In the genomic region with DNA sequence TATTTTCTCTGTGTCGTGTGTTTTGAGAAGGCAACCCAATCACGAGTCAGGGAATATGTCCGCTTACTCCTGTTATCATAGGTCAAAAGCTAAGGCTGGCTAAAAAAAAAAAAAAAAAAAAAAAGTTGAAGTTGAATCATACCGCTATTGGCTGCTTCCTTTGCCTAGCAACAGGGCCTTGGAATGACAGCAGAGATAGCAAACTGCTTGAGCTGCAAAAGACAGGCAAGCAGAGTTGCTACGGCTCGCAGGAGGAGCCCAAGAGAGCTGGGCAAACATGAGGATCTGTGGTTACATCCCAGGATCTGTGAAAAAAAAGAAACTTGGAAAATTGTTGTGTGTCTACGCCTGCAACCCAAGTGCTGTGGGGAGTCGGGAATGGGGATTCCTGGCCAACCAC, we compare ENCODE assay signal across 18 mouse cellular contexts.
DNase-seq lines count a peak whose midpoint lies in the region; ATAC-seq and TF ChIP-seq lines count a peak whose summit lies in the region.
"Had no signal": no experiment of that assay in that cellular context is flagged by ENCODE, and none has a peak within 500 bp of the region (broad histone marks: within the 10 kb centered on the region; RNA-seq: fewer than 3 reads in every experiment).

No protein-coding gene starts in this region.

- 59% methylated on average over 8 of the region's 8 CpGs for WGBS in hindbrain, postnatal 0 days
- 76% methylated on average over 8 of the region's 8 CpGs for WGBS in hindbrain, embryonic 13.5 days
- WGBS in midbrain, postnatal 0 days, result 59% methylated on average over 8 of the region's 8 CpGs
- WGBS in midbrain, embryonic 15.5 days, result 70% methylated on average over 8 of the region's 8 CpGs

- ATAC-seq in hindbrain, postnatal 0 days, result no peak
- no peak for ATAC-seq in hindbrain, embryonic 13.5 days (ENCODE audit: low FRiP score)
- no peak for ATAC-seq in midbrain, postnatal 0 days (ENCODE audit: low FRiP score)
- ATAC-seq in midbrain, embryonic 15.5 days (replicated peaks), result no peak
- ATAC-seq: forebrain, embryonic 16.5 days; intestine, embryonic 16.5 days had no signal

- no peak overlapping the region for H3K4me2 ChIP-seq in hindbrain, postnatal 0 days (ENCODE audit: low read depth, low read length)
- no peak overlapping the region for H3K4me2 ChIP-seq in hindbrain, embryonic 13.5 days
- no peak overlapping the region for H3K4me2 ChIP-seq in midbrain, postnatal 0 days (ENCODE audit: low read depth, low read length, poor library complexity, severe bottlenecking)
- no peak overlapping the region for H3K4me2 ChIP-seq in midbrain, embryonic 15.5 days
- H3K4me2 ChIP-seq: embryonic facial prominence, embryonic 12.5 days; hindbrain, embryonic 14.5 days had no signal

- peaks cover 13% of the 10 kb centered on the region; the same call in 1 of the 2 replicates for H3K4me1 ChIP-seq in hindbrain, postnatal 0 days (ENCODE audit: insufficient read depth, low read length)
- H3K4me1 ChIP-seq in hindbrain, embryonic 13.5 days (replicated peaks), result peaks cover 11% of the 10 kb centered on the region
- no peaks in the 10 kb centered on the region for H3K4me1 ChIP-seq in midbrain, postnatal 0 days (ENCODE audit: insufficient read depth, low read length)
- H3K4me1 ChIP-seq in midbrain, embryonic 15.5 days, result peaks cover 7% of the 10 kb centered on the region; the same call in 1 of the 2 replicates
- H3K4me1 ChIP-seq: embryonic facial prominence, embryonic 12.5 days; heart, embryonic 10.5 days had no signal

- no peak for TF ChIP-seq CTCF in hindbrain, postnatal 0 days (IDR thresholded peaks at IDR 0.05; ENCODE audit: low read depth)
- TF ChIP-seq CTCF in midbrain, postnatal 0 days (IDR thresholded peaks at IDR 0.05), result no peak

- no peak overlapping the region; the same call in 1 of the 2 replicates for H3K27ac ChIP-seq in hindbrain, postnatal 0 days
- no peak overlapping the region for H3K27ac ChIP-seq in hindbrain, embryonic 13.5 days
- no peak overlapping the region for H3K27ac ChIP-seq in midbrain, postnatal 0 days (ENCODE audit: low read depth, low read length)
- no peak overlapping the region for H3K27ac ChIP-seq in midbrain, embryonic 15.5 days
- H3K27ac ChIP-seq: embryonic facial prominence, embryonic 12.5 days; heart, embryonic 10.5 days; hindbrain, embryonic 14.5 days had no signal

- no peaks in the 10 kb centered on the region for H3K9me3 ChIP-seq in hindbrain, postnatal 0 days (ENCODE audit: low read length)
- no peaks in the 10 kb centered on the region for H3K9me3 ChIP-seq in hindbrain, embryonic 13.5 days
- H3K9me3 ChIP-seq in midbrain, postnatal 0 days (ENCODE audit: low read length), result no peaks in the 10 kb centered on the region
- no peaks in the 10 kb centered on the region for H3K9me3 ChIP-seq in midbrain, embryonic 15.5 days
- H3K9me3 ChIP-seq: embryonic facial prominence, embryonic 12.5 days; heart, embryonic 10.5 days had no signal

- H3K27me3 ChIP-seq in hindbrain, postnatal 0 days (ENCODE audit: insufficient read depth, low read length), result no peaks in the 10 kb centered on the region
- H3K27me3 ChIP-seq in hindbrain, embryonic 13.5 days, result no peaks in the 10 kb centered on the region
- no peaks in the 10 kb centered on the region for H3K27me3 ChIP-seq in midbrain, postnatal 0 days (ENCODE audit: insufficient read depth, low read length)
- H3K27me3 ChIP-seq in midbrain, embryonic 15.5 days (replicated peaks), result no peaks in the 10 kb centered on the region
- H3K27me3 ChIP-seq: embryonic facial prominence, embryonic 12.5 days had no signal

- no peak overlapping the region for H3K4me3 ChIP-seq in hindbrain, postnatal 0 days (ENCODE audit: low read length)
- H3K4me3 ChIP-seq in hindbrain, embryonic 13.5 days, result no peak overlapping the region
- no peak overlapping the region for H3K4me3 ChIP-seq in midbrain, postnatal 0 days (ENCODE audit: low read depth, low read length)
- H3K4me3 ChIP-seq in midbrain, embryonic 15.5 days, result no peak overlapping the region
- H3K4me3 ChIP-seq: embryonic facial prominence, embryonic 12.5 days; heart, embryonic 10.5 days had no signal

- H3K36me3 ChIP-seq in hindbrain, postnatal 0 days (ENCODE audit: insufficient read depth, low read length), result no peaks in the 10 kb centered on the region
- H3K36me3 ChIP-seq in hindbrain, embryonic 13.5 days, result no peaks in the 10 kb centered on the region
- H3K36me3 ChIP-seq in midbrain, postnatal 0 days (ENCODE audit: insufficient read depth, low read length), result no peaks in the 10 kb centered on the region
- H3K36me3 ChIP-seq in midbrain, embryonic 15.5 days (replicated peaks), result no peaks in the 10 kb centered on the region
- H3K36me3 ChIP-seq: embryonic facial prominence, embryonic 12.5 days; heart, embryonic 10.5 days had no signal

- H3K9ac ChIP-seq in hindbrain, postnatal 0 days (replicated peaks; ENCODE audit: low read length), result no peak overlapping the region
- no peak overlapping the region for H3K9ac ChIP-seq in hindbrain, embryonic 13.5 days
- no peak overlapping the region for H3K9ac ChIP-seq in midbrain, postnatal 0 days (replicated peaks; ENCODE audit: low read length, poor library complexity, severe bottlenecking)
- H3K9ac ChIP-seq in midbrain, embryonic 15.5 days, result no peak overlapping the region
- H3K9ac ChIP-seq: embryonic facial prominence, embryonic 12.5 days; hindbrain, embryonic 14.5 days had no signal

- peak; percentile 31 for DNase-seq in adrenal gland, postnatal 14 days
- no peak for DNase-seq in adrenal gland, adult 8-10 months
- DNase-seq in hindbrain, postnatal 0 days (ENCODE audit: low spot score), result peak; percentile 46
- peak; percentile 47 for DNase-seq in midbrain, postnatal 0 days (ENCODE audit: low spot score)
- no peak for DNase-seq in cerebellum, postnatal 14 days
- DNase-seq: cerebellum, adult 11 months; cerebellum, adult 8-10 months; cerebellum, postnatal 25 days; heart, adult 18-20 months; heart, postnatal 10 days; kidney, adult 2 months had no signal

Comparison
In these comparisons a context has a peak if more than half of its experiments do, and no peak if none do; other contexts are left out.
1. DNase-seq: peak in adrenal gland, postnatal 14 days (single experiment), hindbrain, postnatal 0 days (single experiment) and midbrain, postnatal 0 days (single experiment); none in adrenal gland, adult 8-10 months (single experiment) and cerebellum, postnatal 14 days (0 of 2).